Mouse (Mus musculus) heart, embryonic 10.5 days (tissue): ENCODE results near the gene Ephb1. TPM values are rescaled to one million over a fixed set of nuclear protein-coding genes. Genes with fewer than 3 reads are reported as not detected.

Experiments
- DNase-seq: peaks from one replicate; pipeline ENCODE4 v3.0.0-alpha.2; 2017; ENCODE audit warnings: low spot score
- H3K27ac ChIP-seq: fragments of 300-500 bp; sonication (generic); 2 replicates; pipeline ENCODE4 v1.5.1; 2016; ENCODE audit warnings: mild to moderate bottlenecking
- H3K27me3 ChIP-seq: fragments of 300-500 bp; sonication (generic); 2 replicates; pipeline ENCODE4 v1.6.1; 2016; ENCODE audit warnings: mild to moderate bottlenecking; ENCODE audit not compliant: poor library complexity, insufficient read depth, severe bottlenecking
- H3K36me3 ChIP-seq: fragments of 300-500 bp; sonication (generic); 2 replicates; pipeline ENCODE4 v1.6.1; 2016; ENCODE audit warnings: mild to moderate bottlenecking, moderate library complexity
- H3K4me1 ChIP-seq: fragments of 300-500 bp; sonication (generic); 2 replicates; pipeline ENCODE4 v1.6.1; 2016; ENCODE audit warnings: mild to moderate bottlenecking
- H3K4me3 ChIP-seq: fragments of 300-500 bp; sonication (generic); 2 replicates; pipeline ENCODE4 v1.5.1; 2016; ENCODE audit warnings: mild to moderate bottlenecking, moderate library complexity
- H3K9me3 ChIP-seq: fragments of 300-500 bp; sonication (generic); 2 replicates; pipeline ENCODE4 v1.6.1; 2016; ENCODE audit warnings: mild to moderate bottlenecking, moderate library complexity
- WGBS: fragments of 180-500 bp; shearing (Covaris S2); methylation state at CpG from one replicate; pipeline ENCODE4 v1.1.7; 2016; 5-methylcytosine and 5-hydroxymethylcytosine counted together
- polyA plus RNA-seq: library from polyadenylated mRNA; unstranded; fragments of >200 nt; fragmentation: Nextera tagmentation; extraction: Ambion mirVana; gene quantifications from 2 replicates; pipeline ENCODE4 v1.2.1, GENCODE M21; 2016

Ephb1 gene
- polyA plus RNA-seq, 1 experiment from 2014 or later: 1.3 TPM

DNA sequence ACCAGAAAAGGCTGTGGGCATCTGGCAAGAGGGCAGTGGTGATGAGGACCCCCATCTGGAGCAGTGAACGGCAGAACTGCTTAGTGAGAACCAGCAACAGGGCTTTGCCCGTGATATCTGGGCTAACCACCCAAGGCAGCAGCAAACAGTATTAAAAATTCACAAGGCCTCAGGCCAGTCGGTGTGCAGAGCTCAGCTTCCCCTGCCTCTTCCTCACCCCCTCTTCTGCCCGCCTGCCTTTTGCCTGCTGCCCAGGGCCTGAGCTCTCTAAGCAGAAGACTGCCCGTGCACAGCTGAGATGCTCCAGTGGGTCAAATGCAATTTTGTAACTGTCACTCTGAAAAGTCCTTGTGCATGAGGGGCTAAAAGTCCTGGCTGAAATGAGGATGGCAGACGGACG lies 358.3 kb downstream of the Ephb1 start:
- no peak overlapping the region for H3K27ac ChIP-seq
- H3K4me3 ChIP-seq: no peak overlapping the region
- peaks cover 27% of the 10 kb centered on the region for H3K4me1 ChIP-seq
- peaks cover 21% of the 10 kb centered on the region for H3K27me3 ChIP-seq
- H3K36me3 ChIP-seq: no peaks in the 10 kb centered on the region
- H3K9me3 ChIP-seq: no peaks in the 10 kb centered on the region; the same call in 1 of the 2 replicates
- peak; percentile 58 for DNase-seq
- WGBS: 55% methylated on average over 7 of the region's 7 CpGs

DNA sequence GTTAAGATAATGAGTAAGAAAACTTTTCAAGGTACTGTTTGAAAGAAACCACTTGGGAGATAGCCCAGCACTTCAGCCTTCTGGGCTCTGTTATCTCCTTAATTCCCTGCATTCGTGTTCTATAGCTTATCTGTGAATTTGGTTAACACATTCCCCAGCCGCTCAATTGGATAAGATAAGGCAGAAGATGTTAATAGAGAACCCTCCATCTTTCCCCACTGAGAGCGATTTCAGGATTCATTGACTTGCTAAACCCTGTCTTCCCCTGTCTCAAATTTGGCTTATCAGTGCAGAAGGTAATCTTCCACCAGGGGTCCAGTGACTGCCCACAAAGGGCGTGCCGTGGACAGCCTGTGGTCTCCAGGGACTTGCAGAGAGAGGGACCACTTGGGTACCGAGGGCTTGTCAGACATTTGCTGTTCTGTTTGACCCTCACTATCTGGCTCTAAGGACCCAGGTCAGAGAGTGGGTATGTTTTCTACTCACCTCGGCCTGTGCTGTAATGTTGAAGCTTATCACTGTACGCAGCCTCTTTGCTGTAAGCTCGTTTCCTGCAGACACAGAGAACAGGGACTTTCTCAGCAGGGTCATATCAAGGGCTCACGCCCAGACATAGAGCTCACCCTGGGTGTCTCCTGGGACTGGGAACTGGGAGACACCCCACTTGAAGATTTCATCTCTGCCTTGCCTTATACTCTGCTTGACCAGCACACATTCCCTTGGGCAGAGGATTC lies 358.9 kb downstream of the Ephb1 start:
- H3K27me3 ChIP-seq: peaks cover 21% of the 10 kb centered on the region
- no peak overlapping the region for H3K4me3 ChIP-seq
- WGBS: 7% methylated on average over 10 of the region's 10 CpGs
- H3K27ac ChIP-seq: no peak overlapping the region
- peak; percentile 69 for DNase-seq
- no peaks in the 10 kb centered on the region for H3K36me3 ChIP-seq
- H3K9me3 ChIP-seq: no peaks in the 10 kb centered on the region; the same call in 1 of the 2 replicates
- H3K4me1 ChIP-seq: peaks cover 27% of the 10 kb centered on the region

DNA sequence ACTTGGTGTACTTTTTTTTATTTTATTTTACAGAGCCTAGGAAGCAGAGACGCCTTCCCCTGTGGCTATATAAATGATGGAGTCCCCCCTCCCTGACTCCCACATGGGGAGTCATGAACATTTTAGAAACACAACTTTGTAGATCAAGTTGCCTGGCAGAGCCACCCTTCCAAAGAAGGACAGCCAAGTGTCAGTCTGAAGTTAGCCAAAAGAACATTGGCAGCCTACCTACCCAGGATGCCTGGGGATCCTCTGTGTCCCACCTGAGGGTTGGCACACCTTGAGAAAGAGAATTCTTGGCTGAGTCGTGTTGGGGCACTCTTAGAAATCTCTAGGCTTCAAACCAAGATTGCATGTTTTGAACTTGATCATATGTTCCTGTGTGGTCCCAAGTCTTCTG lies 360.4 kb downstream of the Ephb1 start:
- H3K4me1 ChIP-seq: peaks cover 31% of the 10 kb centered on the region
- no peaks in the 10 kb centered on the region for H3K9me3 ChIP-seq
- DNase-seq: no peak
- H3K36me3 ChIP-seq: no peaks in the 10 kb centered on the region
- H3K27ac ChIP-seq: no peak overlapping the region
- H3K4me3 ChIP-seq: no peak overlapping the region
- whole genome bisulfite sequencing: 79% methylated on average over 2 of the region's 2 CpGs
- peaks cover 22% of the 10 kb centered on the region for H3K27me3 ChIP-seq

DNA sequence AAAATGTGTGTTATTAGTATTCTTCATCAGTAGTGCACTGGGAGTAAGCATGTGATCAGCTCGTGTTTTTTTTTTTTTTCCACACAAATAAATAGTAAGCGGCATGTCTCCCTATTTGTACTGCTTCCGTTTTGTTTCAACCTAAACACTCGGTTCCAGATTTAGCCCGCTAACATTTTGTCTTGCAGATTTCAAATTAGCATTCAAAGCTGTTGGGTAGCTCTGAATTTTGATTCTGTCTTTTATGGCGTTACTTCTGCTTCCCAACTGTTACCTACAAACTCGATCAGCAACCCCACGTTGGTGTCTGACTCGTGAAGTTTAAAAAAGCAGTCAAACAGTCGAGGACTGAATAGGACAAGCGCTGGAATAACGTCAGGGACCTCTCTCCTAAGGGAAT lies 363.7 kb downstream of the Ephb1 start:
- 82% methylated on average over 12 of the region's 12 CpGs for WGBS
- Histone ChIP-seq H3K4me3 (no peak overlapping the region), H3K4me1 (peaks cover 15% of the 10 kb centered on the region), H3K9me3 (no peaks in the 10 kb centered on the region), H3K36me3 (no peaks in the 10 kb centered on the region), H3K27ac (no peak overlapping the region), H3K27me3 (peaks cover 24% of the 10 kb centered on the region)
- no peak for DNase-seq

DNA sequence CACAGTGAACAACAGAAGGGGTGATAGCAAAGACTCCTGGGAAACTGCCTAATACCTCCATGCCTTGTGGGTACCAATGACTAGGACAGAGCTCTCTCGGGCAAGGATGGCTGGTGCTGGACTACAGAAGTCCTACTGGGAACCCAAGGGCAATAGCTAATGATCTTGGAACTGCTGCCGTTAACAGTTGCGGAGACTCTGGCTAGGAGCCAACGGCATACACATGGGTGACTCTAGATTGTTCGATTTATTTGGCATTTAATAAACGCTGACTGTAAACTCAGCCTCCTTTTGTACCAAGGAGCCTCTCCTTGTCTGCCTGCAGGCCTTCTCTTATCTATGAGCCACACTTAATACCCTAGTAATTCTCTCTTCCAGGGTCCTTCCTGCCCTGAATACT lies 364.5 kb downstream of the Ephb1 start:
- no peak for DNase-seq
- H3K27me3 ChIP-seq: peaks cover 24% of the 10 kb centered on the region
- 91% methylated on average over 6 of the region's 6 CpGs for WGBS

DNA sequence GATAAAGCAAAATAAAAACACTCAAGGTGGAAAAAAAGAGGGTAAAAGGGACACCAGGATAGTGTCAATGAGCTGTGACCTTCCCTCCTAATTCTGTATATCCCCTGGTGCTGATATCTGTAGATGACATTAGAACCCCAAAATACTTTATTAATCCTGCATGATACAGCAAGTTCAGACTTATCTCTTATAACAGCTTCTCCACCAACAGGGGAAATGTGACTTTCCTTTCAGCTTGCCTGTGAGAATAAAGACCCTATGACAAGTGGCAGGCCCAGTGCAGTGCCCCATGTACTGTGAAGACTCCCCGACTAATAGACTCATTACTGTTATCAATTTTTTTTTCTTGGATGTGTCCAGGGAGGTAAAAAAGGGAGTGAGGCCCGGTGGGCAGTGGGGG lies 367.6 kb downstream of the Ephb1 start:
- Histone ChIP-seq H3K36me3 (no peaks in the 10 kb centered on the region), H3K27me3 (0 out of 2 replicates have a peak, but pooled peaks cover 3% of the 10 kb centered on the region), H3K4me1 (peaks cover 3% of the 10 kb centered on the region; the same call in 1 of the 2 replicates), H3K4me3 (no peak overlapping the region), H3K27ac (no peak overlapping the region), H3K9me3 (no peaks in the 10 kb centered on the region)
- no peak for DNase-seq
- 86% methylated on average over 2 of the region's 2 CpGs for WGBS

More for the DNA sequence above, 364.5 kb downstream of the Ephb1 start:
- no peaks in the 10 kb centered on the region for H3K36me3 ChIP-seq
- no peak overlapping the region for H3K27ac ChIP-seq
- H3K4me3 ChIP-seq: no peak overlapping the region
- no peaks in the 10 kb centered on the region for H3K9me3 ChIP-seq
- peaks cover 8% of the 10 kb centered on the region for H3K4me1 ChIP-seq

DNA sequence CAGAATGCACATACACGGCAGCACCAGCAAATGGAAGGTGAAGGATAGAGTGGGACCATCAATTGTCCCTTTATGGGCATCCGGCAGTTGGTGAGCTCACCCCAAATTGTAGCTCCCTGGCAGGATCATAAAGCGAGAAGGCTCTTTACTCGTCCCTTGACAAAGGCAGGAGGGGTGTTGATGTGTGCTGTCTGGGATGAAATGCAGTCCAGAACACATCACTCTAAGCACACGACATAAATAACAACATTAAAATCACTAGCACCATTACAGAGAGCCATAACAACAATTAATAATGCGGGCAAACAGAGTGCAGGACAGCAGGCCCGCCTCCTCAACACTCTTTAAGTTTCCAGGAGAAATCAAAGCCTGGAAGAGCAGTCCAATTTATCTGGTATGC lies 372.1 kb downstream of the Ephb1 start:
- Histone ChIP-seq H3K27ac (no peak overlapping the region), H3K36me3 (no peaks in the 10 kb centered on the region), H3K4me1 (no peaks in the 10 kb centered on the region), H3K4me3 (no peak overlapping the region), H3K9me3 (no peaks in the 10 kb centered on the region), H3K27me3 (no peaks in the 10 kb centered on the region)
- DNase-seq: no peak
- WGBS: 69% methylated on average over 7 of the region's 7 CpGs

DNA sequence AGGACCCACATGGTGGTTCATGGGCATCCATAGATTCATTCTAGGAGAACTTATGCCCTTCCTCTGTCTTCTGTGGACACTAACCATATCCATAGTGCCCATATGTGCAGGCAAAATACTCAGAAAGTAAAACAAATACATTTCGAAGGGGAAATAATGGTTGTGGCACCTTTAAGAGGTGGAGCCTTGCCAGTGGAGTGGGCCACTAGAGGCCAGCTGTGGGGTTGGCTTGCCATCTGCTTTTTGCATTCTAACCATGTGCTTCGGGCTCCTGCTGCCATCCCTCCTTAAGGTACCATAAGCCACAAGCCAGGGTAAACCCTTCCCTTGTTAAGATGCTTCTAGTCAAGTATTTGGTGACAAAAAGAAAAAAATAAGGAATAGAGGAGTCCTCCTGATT lies 373.3 kb downstream of the Ephb1 start:
- Histone ChIP-seq H3K4me3 (no peak overlapping the region), H3K27me3 (no peaks in the 10 kb centered on the region), H3K36me3 (no peaks in the 10 kb centered on the region), H3K9me3 (no peaks in the 10 kb centered on the region), H3K27ac (no peak overlapping the region), H3K4me1 (no peaks in the 10 kb centered on the region)
- WGBS: 88% methylated on average over 2 of the region's 2 CpGs
- no peak for DNase-seq

DNA sequence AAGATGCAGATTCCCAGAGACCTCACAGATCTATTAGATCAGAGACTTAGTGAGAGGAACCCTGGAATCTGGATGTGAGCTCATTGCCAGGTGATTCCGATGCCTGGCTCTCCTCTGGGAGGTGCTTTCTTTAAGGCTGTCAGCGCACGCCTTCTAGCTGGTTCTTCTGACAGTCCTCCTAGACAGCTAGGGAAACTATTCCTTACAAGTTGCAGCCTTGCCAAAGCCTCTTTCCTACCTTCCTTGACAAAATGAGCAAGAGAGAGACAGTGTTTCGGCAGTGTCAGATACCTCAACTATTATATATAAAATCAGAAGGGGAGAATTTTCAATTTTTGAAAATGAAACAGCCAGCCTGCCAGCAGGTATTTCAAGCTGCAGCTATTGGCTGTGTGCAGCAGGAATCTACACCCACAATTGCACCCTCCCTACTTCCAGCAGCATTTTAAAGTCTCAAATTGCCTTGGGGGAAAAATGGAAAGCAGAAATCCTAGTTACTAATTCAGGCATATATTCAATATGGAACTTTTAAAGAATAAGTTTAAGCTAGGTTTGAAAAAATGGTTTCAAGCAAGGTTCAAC lies 377.5 kb downstream of the Ephb1 start:
- H3K36me3 ChIP-seq: no peaks in the 10 kb centered on the region
- 80% methylated on average over 4 of the region's 4 CpGs for WGBS
- H3K27ac ChIP-seq: no peak overlapping the region
- no peaks in the 10 kb centered on the region for H3K9me3 ChIP-seq
- no peaks in the 10 kb centered on the region for H3K4me1 ChIP-seq
- no peaks in the 10 kb centered on the region for H3K27me3 ChIP-seq
- no peak overlapping the region for H3K4me3 ChIP-seq
- DNase-seq: peak; percentile 64

DNA sequence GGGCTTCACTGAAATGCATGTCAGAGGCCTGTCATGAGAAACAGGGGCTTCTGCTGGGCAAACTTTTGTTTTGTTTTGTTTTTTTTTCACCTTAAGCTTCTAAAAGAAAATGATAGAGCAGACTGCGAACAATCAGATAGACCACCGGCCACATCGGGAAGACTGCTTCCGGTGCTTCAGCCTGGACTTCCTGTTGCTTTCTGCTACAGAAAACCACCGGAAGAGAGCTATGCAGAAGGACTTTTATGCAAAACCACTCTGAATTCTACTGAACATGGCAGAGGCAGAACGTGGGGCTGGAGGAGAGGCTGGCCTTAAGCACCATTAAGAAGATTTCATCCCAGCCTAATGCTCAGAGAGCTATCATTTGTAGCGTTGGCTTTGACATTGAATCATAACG lies 382.2 kb downstream of the Ephb1 start:
- Histone ChIP-seq H3K36me3 (no peaks in the 10 kb centered on the region), H3K27ac (no peak overlapping the region), H3K9me3 (no peaks in the 10 kb centered on the region), H3K27me3 (no peaks in the 10 kb centered on the region), H3K4me1 (0 out of 2 replicates have a peak, but pooled peaks cover 2% of the 10 kb centered on the region), H3K4me3 (no peak overlapping the region)
- WGBS: 61% methylated on average over 8 of the region's 8 CpGs
- no peak for DNase-seq

DNA sequence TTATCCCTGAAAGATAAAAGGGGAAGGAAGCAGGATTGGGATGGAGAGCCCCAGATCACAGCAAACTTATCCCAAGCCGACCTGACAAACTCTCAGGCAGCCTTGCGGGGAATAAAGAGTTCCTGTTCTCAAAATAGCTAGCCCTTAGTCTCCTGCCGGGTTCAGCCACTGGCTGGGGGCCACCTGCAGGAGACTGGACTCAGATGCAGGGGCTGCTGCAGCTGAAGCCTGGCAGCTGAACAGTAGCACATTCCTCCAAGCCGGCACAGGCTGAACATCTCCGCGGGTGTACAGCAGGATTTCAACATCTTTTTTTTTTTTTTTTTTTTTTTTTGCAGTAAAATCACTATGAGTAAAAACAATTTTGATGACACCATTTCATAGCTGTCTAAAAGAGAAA lies 382.7 kb downstream of the Ephb1 start:
- Histone ChIP-seq H3K27me3 (no peaks in the 10 kb centered on the region), H3K4me1 (0 out of 2 replicates have a peak, but pooled peaks cover 2% of the 10 kb centered on the region), H3K9me3 (no peaks in the 10 kb centered on the region), H3K27ac (no peak overlapping the region), H3K4me3 (no peak overlapping the region), H3K36me3 (no peaks in the 10 kb centered on the region)
- WGBS: 22% methylated on average over 6 of the region's 6 CpGs
- no peak for DNase-seq

DNA sequence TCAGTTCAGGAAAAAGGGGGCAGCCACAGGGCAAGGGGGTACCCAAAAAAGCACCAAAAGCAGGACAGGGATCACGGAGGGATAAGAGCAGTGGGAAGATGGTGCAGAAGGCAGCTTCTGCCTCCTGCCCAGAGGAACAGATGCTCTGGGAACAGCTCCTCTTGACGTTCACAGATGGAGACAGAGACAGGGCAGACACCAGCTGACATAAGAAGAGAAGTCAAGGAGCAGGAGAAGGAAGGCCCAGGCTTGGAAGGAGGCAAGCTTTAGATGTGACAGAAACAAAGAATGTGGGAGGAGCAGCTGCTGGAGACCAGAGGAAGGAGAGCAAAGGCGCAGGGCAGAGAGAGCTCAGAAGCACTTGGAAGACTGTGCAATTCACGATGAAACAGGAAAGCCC lies 398.3 kb downstream of the Ephb1 start:
- H3K4me1 ChIP-seq: no peaks in the 10 kb centered on the region
- H3K4me3 ChIP-seq: no peak overlapping the region
- H3K9me3 ChIP-seq: no peaks in the 10 kb centered on the region
- 0 out of 2 replicates have a peak, but pooled peaks cover 3% of the 10 kb centered on the region for H3K27me3 ChIP-seq
- no peak overlapping the region for H3K27ac ChIP-seq
- WGBS: 42% methylated on average over 4 of the region's 4 CpGs
- no peaks in the 10 kb centered on the region for H3K36me3 ChIP-seq
- DNase-seq: no peak

DNA sequence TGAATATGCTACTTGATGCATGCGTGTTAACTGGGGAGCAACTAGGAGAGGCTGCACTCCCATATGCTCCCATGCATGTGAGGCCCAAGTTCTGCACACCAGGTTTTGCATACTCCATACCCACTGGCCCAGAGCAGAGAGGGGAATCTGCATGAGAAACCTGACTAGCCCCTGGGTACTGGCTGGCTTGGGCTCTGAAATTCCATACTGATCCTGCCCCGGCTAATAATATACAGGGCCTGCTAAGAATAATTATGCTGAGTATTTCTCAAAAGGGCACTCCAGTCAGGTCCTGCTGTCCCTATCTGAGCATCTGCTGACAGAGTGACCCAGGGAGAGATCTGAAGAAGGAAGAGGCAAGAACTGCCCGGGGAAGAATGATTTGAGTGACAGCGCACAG lies 400.0 kb downstream of the Ephb1 start:
- Histone ChIP-seq H3K4me3 (no peak overlapping the region), H3K4me1 (no peaks in the 10 kb centered on the region), H3K9me3 (no peaks in the 10 kb centered on the region), H3K27ac (no peak overlapping the region), H3K36me3 (no peaks in the 10 kb centered on the region), H3K27me3 (0 out of 2 replicates have a peak, but pooled peaks cover 3% of the 10 kb centered on the region)
- DNase-seq: no peak
- 72% methylated on average over 4 of the region's 4 CpGs for WGBS
